Mouse (Mus musculus): ENCODE data around the gene Card14.
"Not testable (repeated sequence)": the region's sequence is repeated elsewhere in the genome, so short reads cannot be mapped to it uniquely, and the experiment has no call there.

Gene Card14

DNA sequence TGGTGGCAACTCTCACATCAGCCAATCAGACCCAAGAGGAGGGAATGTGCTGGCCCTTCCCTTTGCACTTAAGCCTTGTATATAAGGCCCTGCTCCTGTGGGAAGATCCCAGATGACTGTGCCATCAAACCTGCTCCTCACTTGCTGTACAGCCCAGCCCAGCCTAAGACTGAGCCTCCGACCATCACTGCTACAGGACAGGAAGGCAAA, at the start of gene Card14:
Gene Card14 (plus strand): TSS at position 111 of the 210 bp plus-strand sequence.
- no peak for DNase-seq

DNA sequence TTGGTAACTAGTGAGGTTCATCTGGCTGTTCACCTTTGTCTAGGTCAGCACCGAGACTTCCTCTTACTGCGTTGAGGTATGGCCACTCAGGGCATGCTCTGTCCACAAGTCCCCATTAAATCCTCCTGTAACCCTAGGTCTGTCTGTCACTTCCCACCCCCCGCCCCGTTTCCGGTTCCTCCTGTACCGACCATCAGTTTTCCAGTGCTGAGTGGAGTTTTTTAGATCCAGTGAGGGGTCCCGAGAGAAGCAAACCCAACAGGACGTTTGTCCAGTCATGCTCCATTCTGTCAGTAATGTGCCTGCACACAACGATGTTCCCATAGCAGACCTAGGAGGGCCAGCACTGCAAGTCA, 49.4 kb upstream of the Card14 start:
- no peak for DNase-seq

DNA sequence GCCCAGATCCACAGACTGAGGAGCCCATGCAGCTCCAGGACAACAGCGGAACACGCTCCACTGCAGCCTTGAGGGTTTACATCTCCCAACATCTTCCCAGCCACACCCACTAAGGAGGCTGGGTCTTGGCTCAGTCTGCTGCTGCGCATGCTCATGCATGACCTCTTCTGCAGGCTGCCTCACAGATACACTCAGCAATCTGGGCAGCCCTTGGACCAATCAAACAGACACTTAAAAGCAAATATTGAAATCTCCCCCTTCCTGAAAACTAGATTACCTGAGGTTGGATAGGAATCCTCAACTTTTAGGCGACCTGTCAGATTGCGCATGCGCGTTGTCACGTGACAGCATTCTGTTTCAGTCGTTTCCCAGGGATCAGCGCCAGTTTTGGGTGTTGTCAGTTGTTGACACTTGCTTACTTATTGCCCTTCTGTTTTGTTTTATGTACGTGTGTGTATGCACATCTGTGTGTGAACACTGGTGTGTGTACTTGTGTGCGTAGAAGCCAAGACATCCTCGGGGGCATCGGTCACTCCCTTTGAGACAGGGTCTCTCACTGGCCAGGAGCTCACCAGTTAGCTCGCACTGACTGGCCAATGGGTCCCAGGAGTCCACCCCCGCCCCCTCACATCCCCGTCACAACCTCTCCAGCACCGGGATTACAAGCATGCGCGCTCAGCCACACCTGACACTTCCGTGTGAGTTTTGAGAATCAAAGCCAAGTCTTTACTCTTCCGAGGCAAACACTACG, 48.8 kb upstream of the Card14 start:
- peak; percentile 77 for DNase-seq

DNA sequence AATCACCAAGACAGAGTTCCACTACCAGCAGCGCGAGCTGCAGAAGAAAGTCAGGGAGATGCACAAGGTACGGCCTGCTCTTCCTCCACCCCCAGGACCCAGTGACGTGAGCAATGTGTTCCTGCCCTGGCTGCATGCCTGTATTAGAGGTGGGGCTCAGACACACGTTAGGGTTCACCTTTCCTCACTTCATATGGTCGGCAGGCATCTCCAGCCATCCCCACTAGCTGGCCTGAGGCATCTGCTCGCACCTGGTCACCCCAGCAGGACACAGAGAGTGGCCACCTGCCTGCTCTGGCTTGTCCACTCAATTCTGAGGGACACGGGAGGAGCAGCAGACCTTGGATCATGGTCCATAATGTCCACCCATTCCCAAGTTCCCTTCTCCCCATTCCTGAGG, 47.6 kb upstream of the Card14 start:
- peak; percentile 65 for DNase-seq

DNA sequence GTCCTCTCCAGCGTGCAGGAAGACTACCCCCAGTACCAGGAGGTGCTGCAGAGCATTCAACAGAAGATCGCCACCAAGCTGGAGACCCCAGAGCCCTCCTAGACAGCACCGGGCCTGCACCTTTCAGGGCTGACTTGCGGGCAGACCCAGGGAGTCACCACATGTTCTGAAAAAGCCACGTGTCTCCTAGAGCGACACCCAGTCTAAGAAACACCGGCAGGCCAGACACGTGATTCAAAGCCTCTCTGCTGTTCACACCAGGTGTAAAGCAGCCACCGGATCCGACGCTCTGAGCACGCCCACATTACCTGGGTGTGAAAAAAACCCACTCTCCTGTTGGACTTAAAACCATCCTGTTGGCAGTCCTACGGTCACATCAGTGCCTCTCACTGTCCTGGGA, 43.2 kb upstream of the Card14 start:
- DNase-seq: no peak

DNA sequence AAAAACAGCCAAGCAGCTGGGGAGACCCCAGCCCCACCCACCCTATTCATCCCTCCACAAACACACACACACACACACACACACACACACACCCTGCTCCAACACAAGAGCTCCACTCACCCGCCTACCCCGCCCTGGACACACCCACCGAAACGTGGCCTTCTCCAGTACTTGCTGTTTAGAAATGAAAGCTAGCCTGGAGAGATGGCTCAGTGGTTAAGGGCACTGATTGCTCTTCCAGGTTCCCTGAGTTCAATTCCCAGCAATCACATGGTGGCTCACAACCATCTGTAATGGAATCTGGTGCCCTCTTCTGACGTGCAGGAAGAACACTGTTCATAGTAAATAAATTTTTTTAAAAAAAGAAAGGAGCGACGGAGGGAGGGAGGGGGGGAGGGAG, 41.8 kb upstream of the Card14 start:
- DNase-seq: no peak

DNA sequence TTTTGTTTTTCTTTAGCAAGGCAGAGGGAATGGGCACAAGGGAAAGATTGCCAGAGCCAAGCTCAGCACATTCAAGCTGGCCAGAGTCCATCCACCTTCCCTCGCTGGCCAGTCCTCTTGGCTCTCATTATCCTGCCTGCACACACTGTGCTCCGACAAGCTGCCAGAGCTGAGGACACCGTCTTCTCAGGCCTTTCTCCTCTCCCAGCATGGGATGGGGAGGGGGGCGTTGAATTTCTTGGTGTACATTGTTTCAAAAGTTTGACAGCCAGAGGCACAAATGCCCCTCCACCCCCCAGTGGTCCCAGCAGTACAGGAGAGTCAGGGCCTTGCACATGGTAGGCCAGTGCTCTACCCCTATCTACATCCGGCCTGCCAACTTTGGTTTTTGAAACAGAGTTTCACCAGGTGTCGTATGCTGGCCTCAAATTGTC, 40.3 kb upstream of the Card14 start:
- peak; percentile 90 for DNase-seq

DNA sequence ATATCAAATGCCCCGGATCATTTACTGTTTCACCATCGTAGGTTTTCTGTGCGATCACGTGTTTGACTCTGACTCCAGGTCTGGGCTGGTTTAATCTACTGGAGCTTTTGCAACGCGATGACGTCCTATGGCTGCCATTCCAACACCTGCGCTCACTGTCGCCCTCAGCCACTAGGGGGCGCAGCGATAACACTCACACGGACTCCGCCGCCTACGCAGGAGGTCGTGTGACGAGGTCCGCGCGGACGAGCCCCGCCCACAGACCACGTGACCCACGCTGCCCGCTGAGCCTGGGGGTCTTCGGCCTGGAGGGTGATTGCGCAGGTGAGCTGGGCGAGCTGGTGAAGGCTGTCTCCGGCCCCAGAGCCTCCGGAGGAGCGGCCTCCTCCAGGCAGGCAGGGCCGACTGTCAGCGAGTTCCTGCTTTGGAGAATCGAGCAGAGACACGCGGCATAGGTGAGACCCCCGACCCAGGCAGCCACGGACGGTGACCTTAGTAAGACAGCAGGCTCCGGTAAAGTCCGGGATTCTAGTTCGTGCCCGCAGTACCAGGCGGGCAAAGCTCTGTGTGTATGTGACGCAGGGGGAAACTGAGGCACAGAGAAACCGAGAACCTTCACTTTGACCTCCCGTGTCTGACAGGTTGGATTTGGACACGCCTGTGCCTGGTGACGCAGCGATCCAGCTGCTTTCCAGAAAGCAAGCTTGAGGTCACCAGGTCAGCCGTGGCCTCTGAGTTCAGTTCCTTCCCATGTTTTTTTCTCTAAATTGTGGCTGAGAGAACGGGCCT, 39.6 kb upstream of the Card14 start, which contains the start of gene Gaa:
Gene Gaa (plus strand): TSS at position 120 of the 789 bp plus-strand sequence.
- DNase-seq: peak; percentile 95

DNA sequence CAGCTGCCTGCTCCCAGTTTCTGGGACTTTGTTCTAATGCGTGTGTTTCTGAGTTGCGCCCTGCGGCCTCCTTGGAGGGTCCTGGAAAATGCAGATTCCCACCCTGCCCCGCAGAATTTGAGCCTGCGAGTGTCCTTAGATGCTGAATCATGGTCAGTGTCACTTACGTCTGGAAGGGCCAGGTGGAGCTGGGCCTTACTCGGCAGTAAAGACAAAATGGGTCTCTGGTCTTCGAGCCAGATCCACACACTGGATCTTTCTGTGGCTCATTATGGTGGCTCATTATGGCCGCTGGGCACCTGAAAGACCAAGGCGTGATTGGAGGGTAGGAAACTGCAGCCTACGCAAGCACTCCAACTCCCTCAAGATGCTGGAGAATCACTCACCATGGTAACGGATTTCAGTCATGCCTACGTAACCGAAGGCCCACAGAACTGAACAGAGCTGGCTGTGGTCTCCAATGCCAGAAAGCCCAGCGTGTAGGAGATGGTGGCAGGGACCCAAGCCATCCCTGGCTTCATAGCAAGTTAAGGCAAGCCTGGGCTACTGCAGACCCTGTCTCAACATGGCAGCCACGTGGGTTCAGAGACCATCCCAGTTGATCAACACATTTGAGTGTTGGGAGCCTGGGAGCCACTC, 38.9 kb upstream of the Card14 start:
- DNase-seq: peak; percentile 67

DNA sequence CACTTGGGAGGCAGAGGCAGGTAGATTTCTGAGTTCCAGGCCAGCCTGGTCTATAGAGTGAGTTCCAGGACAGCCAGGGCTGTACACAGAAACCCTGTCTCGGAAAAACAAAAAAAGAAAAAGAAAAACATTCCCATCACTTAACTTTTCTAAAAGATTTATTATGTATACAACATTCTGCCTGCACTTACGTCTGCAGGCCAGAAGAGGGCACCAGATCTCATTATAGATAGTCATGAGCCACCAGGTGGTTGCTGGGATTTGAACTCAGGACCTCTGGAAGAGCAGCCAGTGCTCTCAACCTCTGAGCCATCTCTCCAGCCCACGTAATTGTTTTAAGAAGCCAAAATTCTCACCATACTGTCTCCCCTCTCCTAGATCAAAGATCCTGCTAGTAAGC, 35.1 kb upstream of the Card14 start:
- DNase-seq: not testable (repeated sequence)

DNA sequence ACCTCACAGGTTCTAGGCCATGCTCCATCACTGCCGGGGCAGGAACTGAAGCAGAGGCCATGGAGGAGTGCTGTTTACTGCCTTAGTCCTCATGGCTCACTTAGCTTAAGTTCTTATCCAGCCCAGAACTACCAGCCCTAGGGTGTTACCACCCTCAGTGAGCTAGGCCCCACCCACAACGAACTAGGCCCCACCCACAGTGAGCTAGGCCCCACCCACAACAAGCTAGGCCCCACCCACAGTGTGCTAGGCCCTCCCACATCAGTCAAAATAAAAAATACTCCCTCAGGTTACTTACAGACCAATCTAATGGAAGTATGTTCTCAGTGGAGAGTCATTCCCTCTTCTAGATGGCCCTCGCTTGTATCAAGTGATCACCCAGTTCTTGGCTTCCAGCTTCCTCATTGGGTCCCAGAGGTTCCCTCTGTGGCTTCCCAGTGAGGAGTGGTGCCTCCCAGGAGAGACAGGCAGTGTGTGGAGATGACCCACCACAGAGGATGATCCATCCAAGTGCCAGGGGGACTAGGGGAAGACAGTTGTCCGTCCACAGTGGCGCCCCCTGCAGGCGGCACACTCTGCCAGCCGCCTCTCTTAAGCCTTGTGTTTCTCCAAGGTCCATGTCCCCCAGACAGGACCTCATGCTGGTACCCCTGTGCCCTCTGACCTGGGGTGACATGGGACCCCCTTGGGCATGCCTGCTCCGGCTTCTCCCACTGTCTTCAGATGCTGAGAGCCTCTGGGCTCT, 34.2 kb upstream of the Card14 start:
- no peak for DNase-seq

DNA sequence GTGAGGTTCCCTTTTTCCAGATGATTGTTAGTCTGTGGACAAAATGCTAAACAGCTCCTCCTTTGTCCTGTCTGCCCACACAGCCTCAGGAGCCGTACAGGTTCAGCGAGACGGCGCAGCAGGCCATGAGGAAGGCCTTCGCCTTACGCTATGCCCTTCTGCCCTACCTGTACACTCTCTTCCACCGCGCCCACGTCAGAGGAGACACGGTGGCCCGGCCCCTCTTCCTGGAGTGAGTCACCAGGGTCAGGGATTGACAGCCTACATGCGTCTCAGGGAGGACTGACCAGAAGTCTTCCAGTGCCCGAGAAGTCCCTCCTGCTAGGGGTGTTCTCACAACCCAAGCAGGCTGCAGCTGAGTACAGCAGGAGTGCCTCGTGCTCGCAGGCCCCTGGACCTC, 26.5 kb upstream of the Card14 start:
- DNase-seq: no peak

DNA sequence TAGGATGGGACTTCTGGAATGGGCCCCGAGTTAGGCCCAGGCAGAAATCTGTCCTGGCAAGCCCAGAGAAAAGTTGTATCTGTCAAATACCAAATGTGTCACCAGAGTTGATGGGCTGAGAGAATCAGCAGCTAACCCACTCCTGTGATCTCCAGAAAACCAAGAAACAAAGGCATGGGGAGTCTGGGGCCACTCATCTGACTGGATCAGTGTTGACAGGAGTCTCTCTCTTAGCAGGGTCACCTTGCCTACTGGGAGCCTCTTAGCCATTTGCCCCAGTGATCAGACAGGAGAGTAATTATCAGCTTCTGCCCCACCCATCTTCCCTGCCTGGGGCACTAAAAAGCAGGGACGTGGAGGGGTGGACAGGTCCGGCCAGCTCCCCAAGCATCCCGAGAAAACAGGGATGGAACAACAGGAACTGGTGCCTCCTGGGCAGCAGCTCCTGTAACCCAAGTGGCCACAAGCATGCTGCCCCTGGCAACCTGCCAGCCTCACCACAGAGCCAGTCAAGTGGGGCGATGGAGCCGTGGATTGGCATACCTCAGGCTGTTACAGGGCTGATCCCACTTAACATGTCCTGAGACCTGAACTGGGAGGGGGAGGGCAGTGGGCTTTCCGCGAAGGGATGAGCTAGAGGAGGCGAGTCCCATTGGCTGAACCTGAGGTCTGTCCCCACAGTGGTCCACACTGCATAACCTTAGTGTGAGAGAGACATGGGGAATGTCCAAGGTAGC, 21.6 kb upstream of the Card14 start:
- DNase-seq: no peak

DNA sequence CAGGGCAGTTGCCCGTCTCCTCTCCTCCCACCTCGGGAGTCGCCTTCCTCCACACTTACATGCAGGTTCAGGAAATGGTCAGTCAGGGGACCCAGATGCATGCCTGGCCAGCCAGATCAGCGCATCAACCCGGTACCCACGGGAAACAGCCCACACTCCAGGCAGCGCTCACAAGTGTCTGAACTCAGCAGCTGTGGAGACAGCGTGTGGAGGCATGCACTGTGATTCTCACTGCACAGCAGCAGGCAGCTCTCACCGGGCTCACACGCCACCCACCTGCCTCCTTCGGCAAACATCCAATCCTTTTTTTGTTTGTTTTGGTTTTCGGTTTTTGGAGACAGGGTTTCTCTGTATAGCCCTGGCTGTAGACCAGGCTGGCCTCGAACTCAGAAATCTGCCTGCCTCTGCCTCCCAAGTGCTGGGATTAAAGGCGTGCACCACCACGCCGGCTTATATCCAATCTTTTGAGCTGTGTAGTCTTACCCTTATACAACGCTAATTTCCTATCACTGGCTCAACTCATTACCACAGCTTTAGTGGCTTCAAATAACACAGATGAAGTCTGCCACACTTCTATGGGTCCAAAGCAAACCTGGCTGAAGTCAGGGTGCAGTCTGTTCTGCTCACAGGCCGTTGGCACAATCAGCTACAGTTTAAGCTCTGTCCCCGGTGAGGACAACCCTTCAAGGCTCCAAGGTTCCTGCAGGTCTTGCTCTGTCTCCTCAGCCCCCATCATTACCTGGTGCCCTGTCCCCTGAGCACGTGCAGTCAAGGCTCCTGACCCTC, 20.2 kb upstream of the Card14 start:
- DNase-seq: no peak

DNA sequence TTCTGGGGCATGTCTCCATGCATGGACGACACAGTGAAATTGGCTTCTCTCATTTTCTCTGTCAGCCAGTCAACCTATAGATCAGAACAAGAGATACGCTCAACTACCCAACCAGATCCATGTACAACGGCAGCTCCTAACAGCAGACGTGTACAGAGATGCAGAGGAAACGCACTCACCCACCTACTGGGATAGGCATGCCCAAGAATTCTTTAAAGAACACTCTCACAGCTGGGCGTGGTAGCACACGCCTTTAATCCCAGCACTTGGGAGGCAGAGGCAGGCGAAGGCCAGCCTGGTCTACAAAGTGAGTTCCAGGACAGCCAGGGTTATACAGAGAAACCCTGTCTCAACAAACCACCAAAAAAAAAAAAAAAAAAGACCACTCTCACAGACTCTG, 14.7 kb upstream of the Card14 start:
- DNase-seq: not testable (repeated sequence)

DNA sequence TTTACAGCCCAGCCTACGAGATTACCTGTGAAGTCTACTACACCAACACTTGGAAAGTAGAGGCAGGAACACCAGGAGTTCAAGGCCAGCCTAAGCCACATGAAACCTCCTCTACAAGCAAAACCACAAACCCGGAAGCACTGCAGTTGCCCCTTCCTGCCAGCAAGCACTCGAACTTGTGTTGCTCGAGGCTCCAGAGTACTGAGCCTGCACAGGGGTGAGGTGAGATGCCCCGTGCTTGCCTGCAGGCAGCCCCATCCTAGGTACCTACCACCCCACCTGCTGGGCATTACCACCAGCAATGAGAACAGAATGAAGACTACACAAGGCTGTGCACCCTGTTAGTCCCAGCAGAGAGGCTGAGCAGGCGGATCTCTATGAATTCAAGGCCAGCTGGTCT, 9.6 kb upstream of the Card14 start:
- no peak for DNase-seq

DNA sequence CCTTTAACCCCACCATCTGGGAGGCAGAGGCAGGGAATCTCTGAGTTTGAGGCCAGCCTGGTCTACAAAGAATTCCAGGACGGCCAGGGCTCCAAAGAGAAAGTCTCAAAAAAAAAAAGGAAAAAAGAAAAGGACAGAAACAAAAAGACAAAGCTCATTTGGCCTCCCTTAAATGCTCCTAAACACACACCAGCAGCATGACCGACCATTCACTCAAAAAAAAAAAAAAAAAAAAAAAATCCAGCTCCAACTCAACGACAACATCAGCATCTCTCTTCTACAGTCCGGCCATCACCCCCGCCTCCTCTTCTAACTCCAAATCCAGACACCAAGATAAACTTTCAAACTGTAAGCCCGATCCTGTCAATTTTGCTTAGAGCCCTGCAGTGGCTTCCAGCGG, 8.7 kb upstream of the Card14 start:
- DNase-seq: no peak

DNA sequence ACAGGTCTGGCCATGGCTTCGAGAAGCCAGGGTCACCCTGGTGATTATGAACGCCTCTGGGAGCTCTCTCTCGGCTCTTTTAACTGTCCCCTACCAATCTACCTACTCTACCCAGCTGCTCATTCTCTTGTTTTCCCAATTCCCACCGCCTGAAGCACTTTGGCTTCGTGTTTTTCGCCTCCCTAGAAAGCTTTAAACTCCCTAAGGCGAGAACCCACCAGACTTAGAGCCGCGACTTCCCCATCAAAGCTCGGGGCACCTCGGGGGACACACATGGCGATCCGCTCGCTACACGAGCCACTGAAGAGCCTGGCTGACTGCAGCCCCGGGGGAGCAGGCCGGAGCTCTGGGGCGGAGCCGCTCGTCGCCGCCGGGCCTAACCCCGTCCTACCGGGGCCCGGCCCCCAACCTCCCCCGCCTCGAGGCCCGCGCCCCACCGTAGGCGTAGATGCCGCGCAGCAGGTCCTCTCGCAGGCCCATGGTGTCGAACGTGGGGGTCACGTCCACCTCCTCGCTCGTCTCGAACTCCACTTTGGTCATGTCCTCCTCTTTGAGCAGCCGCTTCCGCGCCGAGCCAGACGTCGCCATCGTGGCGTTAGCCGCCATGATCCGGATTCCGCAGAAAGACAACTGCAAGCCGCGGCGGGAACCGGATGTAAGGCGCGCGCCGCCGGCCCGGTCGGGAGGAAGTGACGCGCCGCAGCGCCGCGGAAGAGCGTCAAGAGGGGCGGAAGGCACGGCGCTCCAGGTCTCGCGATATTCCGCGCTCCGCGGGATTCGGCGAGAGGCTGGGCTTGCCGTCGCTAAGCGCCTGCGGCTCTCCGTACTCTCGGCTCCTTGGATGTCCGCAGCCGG, 8.0 kb upstream of the Card14 start, which contains the start of gene Eif4a3:
Gene Eif4a3 (minus strand): TSS at position 699 of the 855 bp plus-strand sequence.
- peak; percentile 93 for DNase-seq

DNA sequence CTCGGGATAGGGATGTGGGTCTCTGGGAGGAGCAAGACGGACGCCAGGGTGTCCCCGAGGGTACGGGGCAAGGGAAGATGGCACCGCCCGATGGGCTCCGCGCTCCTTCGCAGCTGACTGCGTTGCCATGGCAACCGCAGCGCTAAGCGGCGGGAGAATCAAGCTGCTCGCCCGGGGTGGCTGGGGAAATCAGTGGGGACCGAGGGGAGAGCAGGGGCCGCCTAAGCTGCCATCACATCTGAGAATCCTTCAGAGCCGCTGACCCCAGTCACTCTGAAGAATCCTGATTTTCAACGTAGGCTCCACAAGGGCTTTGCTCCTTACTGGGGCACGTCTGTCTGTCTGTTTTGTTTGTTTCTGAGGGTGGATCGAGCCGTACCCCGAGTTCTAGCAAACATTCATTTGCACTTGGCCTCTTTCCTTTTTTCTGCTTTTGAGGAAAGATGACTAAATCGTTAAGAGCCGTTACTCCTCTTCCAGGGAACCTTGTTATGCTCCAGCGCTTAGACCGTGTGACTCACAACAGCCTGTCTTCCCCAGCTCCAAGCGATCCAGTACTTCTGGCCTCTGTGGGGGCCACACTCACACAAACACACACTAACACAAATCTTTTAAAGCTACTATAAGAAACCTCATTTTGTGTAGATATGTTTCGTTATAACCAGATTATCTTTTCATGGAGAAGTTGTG, 7.2 kb upstream of the Card14 start:
- DNase-seq: no peak

DNA sequence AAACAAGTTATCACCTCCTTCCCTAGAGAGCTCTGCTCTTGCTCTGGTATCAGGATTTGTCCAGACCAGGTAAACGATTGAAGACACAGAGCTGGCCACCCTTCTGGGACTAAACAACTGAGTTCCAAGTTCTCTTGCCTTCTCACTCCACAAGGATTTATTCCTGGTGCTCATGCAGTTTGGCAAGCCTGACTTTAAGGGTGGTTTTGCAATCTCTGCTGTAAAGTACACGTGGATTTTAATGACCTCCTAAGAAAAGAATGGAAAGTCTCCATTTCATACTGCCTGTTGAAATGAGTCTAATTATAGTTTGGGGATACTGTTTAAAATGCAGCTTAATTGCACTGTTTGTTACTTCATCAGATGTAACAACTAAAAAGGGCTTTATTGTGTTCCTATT, 6.6 kb upstream of the Card14 start:
- no peak for DNase-seq
